In genomic region chr7:130250994-130251393, GRCm38 (mm10) we compare ENCODE assay signal across 19 mouse cellular contexts.
DNase-seq lines count a peak whose midpoint lies in the region; ATAC-seq and TF ChIP-seq lines count a peak whose summit lies in the region.
"Had no signal": no experiment of that assay in that cellular context is flagged by ENCODE, and none has a peak within 500 bp of the region (broad histone marks: within the 10 kb centered on the region; RNA-seq: fewer than 3 reads in every experiment).

No protein-coding gene starts in this region.

- no peak overlapping the region for H3K9ac ChIP-seq in embryonic facial prominence, embryonic 11.5 days (replicated peaks; ENCODE audit: low read length)
- no peak overlapping the region for H3K9ac ChIP-seq in liver, embryonic 12.5 days
- H3K9ac ChIP-seq: forebrain, embryonic 15.5 days; hindbrain, embryonic 14.5 days; midbrain, embryonic 12.5 days had no signal

- 0 out of 2 replicates have a peak, but pooled peaks have one; percentile 20 for ATAC-seq in embryonic facial prominence, embryonic 11.5 days (replicated peaks; ENCODE audit: insufficient number of reproducible peaks, low FRiP score, low TSS enrichment, low read depth)
- ATAC-seq in monocyte, adult 5-6 weeks (replicated peaks; ENCODE audit: insufficient number of reproducible peaks, low FRiP score, low TSS enrichment, poor library complexity, severe bottlenecking) = no peak
- no peak for ATAC-seq in liver, embryonic 12.5 days
- ATAC-seq: forebrain, embryonic 15.5 days; Patski had no signal

- peak overlapping the region; percentile 43; the same call in 1 of the 2 replicates for H3K27ac ChIP-seq in layer of hippocampus, adult 2 months
- no peak overlapping the region for H3K27ac ChIP-seq in embryonic facial prominence, embryonic 11.5 days (replicated peaks; ENCODE audit: low read depth, low read length)
- no peak overlapping the region for H3K27ac ChIP-seq in liver, embryonic 12.5 days
- H3K27ac ChIP-seq: forebrain, embryonic 15.5 days; gastrocnemius, adult 2 months; hindbrain, embryonic 14.5 days; midbrain, embryonic 12.5 days had no signal

- no peaks in the 10 kb centered on the region for H3K36me3 ChIP-seq in embryonic facial prominence, embryonic 11.5 days (replicated peaks; ENCODE audit: control insufficient read depth, insufficient read depth, low read depth, low read length)
- H3K36me3 ChIP-seq in liver, embryonic 12.5 days = no peaks in the 10 kb centered on the region
- H3K36me3 ChIP-seq: forebrain, embryonic 15.5 days; midbrain, embryonic 12.5 days had no signal

- H3K27me3 ChIP-seq in embryonic facial prominence, embryonic 11.5 days (ENCODE audit: control insufficient read depth, insufficient read depth, low read length) = no peaks in the 10 kb centered on the region
- no peaks in the 10 kb centered on the region for H3K27me3 ChIP-seq in liver, embryonic 12.5 days (replicated peaks)
- H3K27me3 ChIP-seq: forebrain, embryonic 15.5 days; Patski had no signal

- H3K4me1 ChIP-seq in embryonic facial prominence, embryonic 11.5 days (ENCODE audit: control insufficient read depth, insufficient read depth, low read length) = 0 out of 2 replicates have a peak, but pooled peaks cover 3% of the 10 kb centered on the region
- peaks cover 6% of the 10 kb centered on the region; the same call in 1 of the 2 replicates for H3K4me1 ChIP-seq in liver, embryonic 12.5 days

- H3K4me2 ChIP-seq in embryonic facial prominence, embryonic 11.5 days (ENCODE audit: low read depth, low read length) = no peak overlapping the region
- no peak overlapping the region for H3K4me2 ChIP-seq in liver, embryonic 12.5 days
- H3K4me2 ChIP-seq: forebrain, embryonic 15.5 days; hindbrain, embryonic 14.5 days had no signal

- no peaks in the 10 kb centered on the region for H3K9me3 ChIP-seq in embryonic facial prominence, embryonic 11.5 days (replicated peaks; ENCODE audit: control insufficient read depth, low read length)
- H3K9me3 ChIP-seq in liver, embryonic 12.5 days (replicated peaks) = no peaks in the 10 kb centered on the region
- H3K9me3 ChIP-seq: forebrain, embryonic 15.5 days; midbrain, embryonic 12.5 days had no signal

- WGBS in embryonic facial prominence, embryonic 11.5 days = 54% methylated on average over 4 of the region's 4 CpGs
- 72% methylated on average over 4 of the region's 4 CpGs for WGBS in liver, embryonic 12.5 days (ENCODE audit: insufficient replicate concordance)

- no peak overlapping the region for H3K4me3 ChIP-seq in layer of hippocampus, adult 2 months
- no peak overlapping the region for H3K4me3 ChIP-seq in embryonic facial prominence, embryonic 11.5 days (ENCODE audit: low read depth, low read length)
- H3K4me3 ChIP-seq in liver, embryonic 12.5 days = no peak overlapping the region
- H3K4me3 ChIP-seq: forebrain, embryonic 15.5 days; gastrocnemius, adult 2 months; midbrain, embryonic 12.5 days had no signal

- TF ChIP-seq CTCF in layer of hippocampus, adult 2 months (conservative IDR thresholded peaks at IDR 0.05) = no peak

- DNase-seq in layer of hippocampus, adult 2 months (ENCODE audit: low spot score in 2 of 2) = no peak
- no peak for DNase-seq in layer of hippocampus, postnatal 36 days
- DNase-seq in Muller cell, postnatal 12 days (ENCODE audit: inconsistent ontology term) = peak; percentile 53
- DNase-seq in embryonic facial prominence, embryonic 11.5 days (ENCODE audit: low spot score) = peak; percentile 19
- peak; percentile 42 for DNase-seq in retina, postnatal 1 day
- DNase-seq: cerebellum, adult 11-12 months; gastrocnemius, adult 2 months; heart, adult 18-20 months; kidney, adult 8-10 months; liver; lung, postnatal 14 days; spleen, adult 18-20 months; thymus, adult 2 months had no signal

Comparison
In these comparisons a context has a peak if more than half of its experiments do, and no peak if none do; other contexts are left out.
1. DNase-seq: peak in Muller cell, postnatal 12 days (single experiment), embryonic facial prominence, embryonic 11.5 days (single experiment) and retina, postnatal 1 day (single experiment); none in layer of hippocampus, adult 2 months (0 of 2) and layer of hippocampus, postnatal 36 days (0 of 2).